Mouse (Mus musculus): ENCODE measurements around the gene Cd5.

The Cd5 gene

DNA sequence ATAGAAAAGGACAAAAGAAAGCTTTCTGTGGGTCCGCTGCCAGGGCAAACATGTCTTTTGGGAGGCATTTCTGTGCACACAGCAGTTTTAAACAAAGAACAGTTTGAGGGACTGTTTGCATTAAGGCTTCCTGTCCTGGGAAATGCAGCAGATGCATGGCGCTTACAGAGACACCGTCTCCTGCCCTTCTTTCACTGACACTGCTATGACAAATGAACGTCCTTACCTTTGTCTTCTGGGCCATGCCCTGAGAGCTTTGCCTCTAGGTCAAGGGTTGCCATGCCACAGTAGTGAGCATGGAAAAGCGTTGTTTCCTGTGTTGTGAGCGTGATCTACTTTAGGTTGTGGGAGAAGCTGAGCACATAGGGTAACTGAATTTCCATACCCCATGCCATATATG is 19.9 kb upstream of the Cd5 start:
- DNase-seq (ENCODE audit: low spot score) = no peak

- DNase-seq (ENCODE audit: low spot score) = no peak
These were observed 18.7 kb upstream of the Cd5 start for GRCm38 (mm10) chr19:10757526-10757925.

- DNase-seq (ENCODE audit: low spot score) = no peak
These were observed 18.3 kb upstream of the Cd5 start for GRCm38 (mm10) chr19:10757125-10757524.

DNA sequence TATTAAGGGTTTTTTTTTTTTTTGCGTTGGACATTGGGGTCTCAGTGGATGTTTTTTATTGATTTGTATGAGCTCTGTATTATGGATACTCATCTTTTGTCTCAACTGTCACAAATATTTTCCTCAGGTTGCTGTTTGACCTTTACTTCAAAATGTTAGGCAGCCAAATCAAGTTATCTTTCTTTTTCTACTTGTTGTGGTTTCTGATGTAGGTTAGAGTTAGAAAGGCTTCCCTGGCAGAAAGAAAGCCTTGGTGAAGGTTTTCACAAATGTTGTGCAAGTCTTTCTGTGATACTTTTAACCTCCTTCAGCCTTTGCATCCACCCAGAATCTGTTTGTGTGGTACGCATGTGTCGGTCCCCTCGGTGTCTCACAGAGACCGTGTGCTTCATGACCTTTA is 13.8 kb upstream of the Cd5 start:
- DNase-seq (ENCODE audit: low spot score) = no peak

DNA sequence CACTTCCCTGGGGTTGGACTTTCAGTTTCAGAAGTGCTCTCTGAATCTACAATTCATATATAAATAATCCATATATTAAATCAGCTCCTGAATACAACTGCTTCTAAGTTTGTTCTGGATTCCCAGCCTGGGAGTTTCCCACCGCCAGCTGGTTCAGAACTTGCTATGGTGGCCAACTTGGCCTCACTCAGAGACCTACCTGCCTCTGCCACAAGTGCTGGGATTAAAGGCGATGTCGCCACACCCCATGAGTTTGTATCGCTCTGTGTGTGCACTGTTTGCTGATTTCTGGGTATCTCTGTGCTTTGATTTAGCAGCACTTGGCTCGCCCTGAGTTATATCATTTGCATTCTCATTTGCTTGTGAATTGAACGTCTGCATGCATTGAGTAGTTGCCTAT is 13.3 kb upstream of the Cd5 start:
- no peak for DNase-seq (ENCODE audit: low spot score)

- no peak for DNase-seq (ENCODE audit: low spot score)
These were observed 12.8 kb upstream of the Cd5 start for GRCm38 (mm10) chr19:10751607-10752006.

GRCm38 (mm10) chr19:10750161-10750560 is 11.4 kb upstream of the Cd5 start:
- DNase-seq (ENCODE audit: low spot score) = no peak

DNA sequence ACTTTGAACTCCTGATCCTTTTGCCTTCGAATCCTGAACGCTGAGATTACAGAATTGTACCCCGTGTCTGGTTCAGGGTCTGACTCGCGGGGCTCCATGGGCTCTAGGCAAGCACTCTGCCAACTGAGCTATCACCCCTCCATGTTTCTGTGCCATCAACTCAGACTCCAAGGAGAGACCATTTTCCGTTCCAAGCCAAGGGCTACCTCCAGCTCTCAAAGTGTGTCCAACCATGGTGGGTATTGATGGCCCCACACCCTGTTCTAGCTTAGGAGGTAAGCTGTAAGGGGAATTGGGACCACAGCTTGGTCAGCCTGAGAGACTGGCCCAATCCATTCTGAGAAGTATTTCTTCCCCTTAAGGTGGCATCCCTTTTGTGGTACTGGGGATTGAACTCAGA is 10.5 kb upstream of the Cd5 start:
- no peak for DNase-seq (ENCODE audit: low spot score)

GRCm38 (mm10) chr19:10748401-10749102 is 9.8 kb upstream of the Cd5 start:
- no peak for DNase-seq (ENCODE audit: low spot score)

DNA sequence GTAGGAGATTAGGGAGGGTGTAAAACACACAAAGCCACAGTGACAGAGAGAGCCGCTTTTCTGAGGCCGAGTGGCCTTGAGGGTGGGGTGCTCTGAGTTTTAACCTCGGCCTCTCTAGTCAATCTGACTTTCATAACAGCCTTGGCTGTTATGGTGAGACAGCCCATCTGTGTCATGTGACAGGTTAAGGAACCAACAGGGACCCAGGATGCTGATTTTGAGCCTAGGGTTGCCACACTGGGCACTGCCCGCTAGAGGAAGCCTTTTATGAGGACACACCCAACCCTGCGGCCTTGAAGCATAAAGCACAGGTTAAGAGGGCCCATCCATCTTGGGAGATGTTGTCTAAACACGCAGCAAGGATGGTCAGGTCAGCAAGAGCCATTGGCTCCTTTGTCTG is 8.9 kb upstream of the Cd5 start:
- no peak for DNase-seq (ENCODE audit: low spot score)

- DNase-seq (ENCODE audit: low spot score) = no peak
These were observed 8.4 kb upstream of the Cd5 start for GRCm38 (mm10) chr19:10747182-10747581.

GRCm38 (mm10) chr19:10742565-10742964 is 3.8 kb upstream of the Cd5 start:
- no peak for DNase-seq (ENCODE audit: low spot score)

GRCm38 (mm10) chr19:10742145-10742544 is 3.3 kb upstream of the Cd5 start:
- no peak for DNase-seq (ENCODE audit: low spot score)

DNA sequence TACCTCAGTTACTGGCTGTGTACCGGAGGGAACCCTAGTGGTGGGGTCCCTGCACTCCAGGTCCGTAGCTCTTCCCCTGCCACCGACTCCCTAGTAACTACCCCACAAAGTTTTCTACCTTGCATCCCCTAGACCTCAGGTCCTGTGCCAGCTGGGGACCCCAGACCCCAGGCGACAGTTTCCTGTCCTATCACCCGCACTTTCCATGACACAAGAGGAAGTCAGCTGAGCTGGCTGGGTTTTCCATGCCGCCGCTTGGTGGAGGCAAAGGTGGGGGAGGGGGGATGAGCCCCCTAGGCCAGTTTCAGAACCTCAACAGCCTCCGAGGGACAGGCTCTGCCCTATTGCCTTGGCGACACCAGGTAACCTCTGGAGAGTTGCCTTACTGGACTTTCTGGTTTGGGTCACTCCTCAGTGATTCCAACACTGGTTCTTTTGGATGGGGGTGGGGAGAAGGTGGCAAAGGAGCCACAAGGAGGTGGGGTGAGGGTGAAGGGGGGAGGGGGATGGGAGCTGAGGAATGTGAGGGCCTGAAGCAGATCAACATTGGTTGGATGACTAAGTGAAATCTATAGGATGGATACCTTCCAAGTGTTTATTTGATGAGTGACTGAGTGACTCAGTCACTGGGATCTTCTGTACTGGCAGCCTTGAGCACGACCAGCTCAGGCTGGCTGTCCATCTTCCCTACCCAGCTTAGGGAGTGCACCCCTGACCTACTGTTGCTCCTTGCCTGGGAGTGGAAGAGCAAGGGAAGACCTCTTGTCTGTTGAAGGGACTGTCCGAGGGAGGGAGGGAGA is 2.0 kb upstream of the Cd5 start:
- no peak for DNase-seq (ENCODE audit: low spot score)

GRCm38 (mm10) chr19:10739916-10740315 is 1.1 kb upstream of the Cd5 start:
- no peak for DNase-seq (ENCODE audit: low spot score)

GRCm38 (mm10) chr19:10738038-10738437 is 764 bp downstream of the Cd5 start:
- no peak for DNase-seq (ENCODE audit: low spot score)

DNA sequence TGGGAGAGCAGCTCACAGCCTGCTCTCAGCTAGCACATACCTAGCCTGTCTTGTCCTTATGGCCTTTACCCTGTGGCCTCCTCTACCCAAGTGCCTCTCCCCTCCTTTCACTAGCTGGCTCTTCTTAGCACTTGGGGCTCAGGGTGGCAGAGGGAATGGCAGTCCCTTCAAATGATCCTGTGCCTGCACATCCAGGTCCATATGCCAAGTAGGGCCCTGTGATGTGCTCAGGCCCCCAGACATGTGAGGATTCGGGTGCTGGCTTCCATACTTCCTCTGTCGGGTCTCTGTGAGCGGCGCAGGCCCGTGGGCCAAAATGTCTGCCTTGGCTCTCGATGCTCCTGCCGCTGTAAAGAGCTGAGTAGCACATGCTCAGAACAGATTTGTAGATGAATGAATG is 2.9 kb downstream of the Cd5 start:
- DNase-seq (ENCODE audit: low spot score) = no peak

DNA sequence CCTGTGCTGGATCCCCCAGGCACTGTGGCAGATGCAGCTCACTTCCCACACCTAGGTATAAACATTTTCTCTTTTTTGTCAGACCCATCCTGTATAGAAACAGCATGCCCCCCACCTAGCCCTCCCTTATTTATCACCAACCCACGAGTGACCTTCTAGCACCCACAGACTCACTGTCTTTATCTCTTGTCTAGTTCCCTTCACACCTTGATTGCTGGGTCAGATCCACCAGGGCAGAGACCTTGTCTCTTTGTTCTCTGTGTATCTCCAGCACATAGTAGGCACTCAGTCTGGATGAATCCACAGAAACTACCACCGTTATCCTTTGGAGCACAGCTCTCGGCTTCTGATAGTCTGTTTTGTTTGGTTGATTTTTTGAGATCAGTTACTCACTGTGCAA is 3.7 kb downstream of the Cd5 start:
- DNase-seq (ENCODE audit: low spot score) = no peak

GRCm38 (mm10) chr19:10734554-10734953 is 4.2 kb downstream of the Cd5 start:
- no peak for DNase-seq (ENCODE audit: low spot score)

- DNase-seq (ENCODE audit: low spot score) = no peak
These were observed 5.2 kb downstream of the Cd5 start for GRCm38 (mm10) chr19:10733501-10734127.

GRCm38 (mm10) chr19:10732741-10733140 is 6.1 kb downstream of the Cd5 start:
- DNase-seq (ENCODE audit: low spot score) = no peak

GRCm38 (mm10) chr19:10731975-10732374 is 6.8 kb downstream of the Cd5 start:
- no peak for DNase-seq (ENCODE audit: low spot score)

DNA sequence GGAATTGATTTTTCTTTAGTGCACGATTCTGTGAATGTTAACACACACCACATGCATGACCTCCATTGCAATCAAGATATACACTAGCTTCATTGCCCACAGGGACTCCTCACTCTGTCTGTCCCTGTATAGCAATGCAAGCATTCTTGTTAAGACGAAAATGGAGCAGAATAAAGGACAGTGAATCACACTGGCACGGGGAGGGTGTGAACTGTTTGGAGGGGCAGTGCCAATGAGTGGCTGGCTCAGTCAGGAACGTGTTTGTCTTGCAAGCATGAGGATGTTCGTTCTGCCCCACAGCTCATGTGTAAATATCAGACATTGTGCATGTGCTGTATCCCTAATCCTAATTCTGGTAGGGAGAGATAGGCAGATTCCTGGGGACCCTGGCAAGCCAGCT is 8.3 kb downstream of the Cd5 start:
- DNase-seq (ENCODE audit: low spot score) = no peak
